8 mouse cellular contexts compared by ENCODE assay signal in genomic region chr4:57141908-57142361, GRCm38 (mm10). TPM values are rescaled to one million over a fixed set of nuclear protein-coding genes. Genes with fewer than 3 reads are reported as not detected.
A peak's percentile ranks its signal among the peaks of the same experiment; 100 is the strongest.
DNase-seq lines count a peak whose midpoint lies in the region; ATAC-seq lines count a peak whose summit lies in the region.

No protein-coding gene starts in this region.

- no peaks in the 10 kb centered on the region for H3K9me3 ChIP-seq in forebrain, embryonic 14.5 days (replicated peaks; ENCODE audit: control insufficient read depth, low read length)
- H3K9me3 ChIP-seq in intestine, embryonic 14.5 days (ENCODE audit: control insufficient read depth, low read length) = no peaks in the 10 kb centered on the region
- H3K9me3 ChIP-seq in stomach, embryonic 16.5 days (replicated peaks; ENCODE audit: control insufficient read depth, low read length) = no peaks in the 10 kb centered on the region

- H3K9ac ChIP-seq in forebrain, embryonic 14.5 days (ENCODE audit: low read length) = peak overlapping the region; percentile 46
- H3K9ac ChIP-seq in intestine, embryonic 14.5 days (ENCODE audit: low read length) = peak overlapping the region; percentile 64
- peak overlapping the region; percentile 85 for H3K9ac ChIP-seq in stomach, embryonic 16.5 days (ENCODE audit: low read length)

- 5% methylated on average over 26 of the region's 26 CpGs for WGBS in forebrain, embryonic 14.5 days
- 7% methylated on average over 26 of the region's 26 CpGs for WGBS in intestine, embryonic 14.5 days
- 11% methylated on average over 26 of the region's 26 CpGs for WGBS in stomach, embryonic 16.5 days

- peak; percentile 25 to 55 for DNase-seq in left cerebral cortex, postnatal 36 days (ENCODE audit: low spot score in 2 of 2)
- no peak for DNase-seq in left cerebral cortex, adult 8-10 months (ENCODE audit: low spot score in 2 of 2)
- DNase-seq in cerebellum, adult 9-11 months = peak; percentile 89
- DNase-seq in forebrain, embryonic 14.5 days (ENCODE audit: low spot score) = peak; percentile 19
- no peak for DNase-seq in intestine, embryonic 14.5 days (ENCODE audit: low spot score)
- peak; percentile 22 to 34 for DNase-seq in lung, postnatal 4 days
- DNase-seq in urinary bladder, postnatal 10 days (ENCODE audit: low spot score) = no peak

- H3K4me1 ChIP-seq in forebrain, embryonic 14.5 days (ENCODE audit: control insufficient read depth, insufficient read depth, low read length) = peaks cover 10% of the 10 kb centered on the region
- H3K4me1 ChIP-seq in intestine, embryonic 14.5 days (replicated peaks; ENCODE audit: control insufficient read depth, insufficient read depth, low read length) = peaks cover 9% of the 10 kb centered on the region
- H3K4me1 ChIP-seq in stomach, embryonic 16.5 days (ENCODE audit: control insufficient read depth, insufficient read depth, low read length) = peaks cover 19% of the 10 kb centered on the region

- no peaks in the 10 kb centered on the region for H3K36me3 ChIP-seq in forebrain, embryonic 14.5 days (ENCODE audit: control insufficient read depth, insufficient read depth, low read length)
- no peaks in the 10 kb centered on the region for H3K36me3 ChIP-seq in intestine, embryonic 14.5 days (ENCODE audit: control insufficient read depth, insufficient read depth, low read length)
- H3K36me3 ChIP-seq in stomach, embryonic 16.5 days (ENCODE audit: control insufficient read depth, insufficient read depth, low read length) = no peaks in the 10 kb centered on the region

- intact Hi-C loops in left cerebral cortex, postnatal 36 days (cut with DNase I) = loop anchor here (2.0 to 5.0 kb wide), 2 partner anchors 77 to 125 kb away; no protein-coding TSS in a partner anchor

- H3K27ac ChIP-seq in forebrain, embryonic 14.5 days (ENCODE audit: low read depth, low read length) = no peak overlapping the region
- no peak overlapping the region for H3K27ac ChIP-seq in intestine, embryonic 14.5 days (ENCODE audit: low read depth)
- peak overlapping the region; percentile 59 for H3K27ac ChIP-seq in stomach, embryonic 16.5 days (ENCODE audit: low read length)

- ATAC-seq in forebrain, embryonic 14.5 days = no peak
- ATAC-seq in intestine, embryonic 14.5 days (replicated peaks; ENCODE audit: low FRiP score, low TSS enrichment, low read depth) = no peak
- no peak for ATAC-seq in stomach, embryonic 16.5 days (ENCODE audit: insufficient read depth, low FRiP score)

- H3K4me2 ChIP-seq in forebrain, embryonic 14.5 days (ENCODE audit: low read length) = peak overlapping the region; percentile 76
- peak overlapping the region; percentile 77 for H3K4me2 ChIP-seq in intestine, embryonic 14.5 days (ENCODE audit: low read length)
- H3K4me2 ChIP-seq in stomach, embryonic 16.5 days (ENCODE audit: low read depth, low read length) = peak overlapping the region; percentile 84

- peak overlapping the region; percentile 56 for H3K4me3 ChIP-seq in forebrain, embryonic 14.5 days (ENCODE audit: low read depth, low read length)
- peak overlapping the region; percentile 55 for H3K4me3 ChIP-seq in intestine, embryonic 14.5 days (ENCODE audit: low read depth, low read length)
- H3K4me3 ChIP-seq in stomach, embryonic 16.5 days (replicated peaks; ENCODE audit: low read length) = peak overlapping the region; percentile 66

- peaks cover 29% of the 10 kb centered on the region for H3K27me3 ChIP-seq in forebrain, embryonic 14.5 days (replicated peaks; ENCODE audit: control insufficient read depth, insufficient read depth, low read length)
- H3K27me3 ChIP-seq in intestine, embryonic 14.5 days (replicated peaks; ENCODE audit: control insufficient read depth, insufficient read depth, low read length) = peaks cover 45% of the 10 kb centered on the region
- H3K27me3 ChIP-seq in stomach, embryonic 16.5 days (ENCODE audit: control insufficient read depth, insufficient read depth, low read length) = peaks cover 17% of the 10 kb centered on the region; the same call in 1 of the 2 replicates

RNA-seq across cellular contexts. Expression of gene Epb41l4b, which starts 1.3 kb away (rescaled TPM):
- 10 to 100 TPM; 33.0 to 38.8 TPM for total RNA-seq in left cerebral cortex, postnatal 36 days (2021)
- 10 to 100 TPM; 30.5 to 45.1 (median 34.8) TPM for total RNA-seq in left cerebral cortex, adult 8-10 months (2022)
- 0.74 and 0.88 TPM in 2 replicates for polyA plus RNA-seq in forebrain, embryonic 14.5 days (2014; fragmentation: Nextera tagmentation; extraction: Ambion mirVana)
- polyA plus RNA-seq in intestine, embryonic 14.5 days (2014; fragmentation: Nextera tagmentation; extraction: Ambion mirVana) = 12.1 and 19.6 TPM in 2 replicates
- 7.5 and 11.6 TPM in 2 replicates for polyA plus RNA-seq in stomach, embryonic 16.5 days (2015; fragmentation: Nextera tagmentation; extraction: Ambion mirVana)

Comparison
In these comparisons a context has a peak if more than half of its experiments do, and no peak if none do; other contexts are left out.
1. DNase-seq: peak in left cerebral cortex, postnatal 36 days (2 of 2), cerebellum, adult 9-11 months (single experiment), forebrain, embryonic 14.5 days (single experiment) and lung, postnatal 4 days (2 of 2); none in left cerebral cortex, adult 8-10 months (0 of 2), intestine, embryonic 14.5 days (single experiment) and urinary bladder, postnatal 10 days (single experiment).
2. Peak in every context shown above with its lines, with median percentiles within 50 percentile points of each other: H3K4me2 ChIP-seq, H3K4me3 ChIP-seq and H3K9ac ChIP-seq.